Mouse (Mus musculus): ENCODE data around the gene Tango2. TPM values are rescaled to one million over a fixed set of nuclear protein-coding genes. Genes with fewer than 3 reads are reported as not detected.
"Not testable (repeated sequence)": the region's sequence is repeated elsewhere in the genome, so short reads cannot be mapped to it uniquely, and the experiment has no call there.

Tango2 gene
- polyA plus RNA-seq, 1 experiment: 43.0 TPM

DNA sequence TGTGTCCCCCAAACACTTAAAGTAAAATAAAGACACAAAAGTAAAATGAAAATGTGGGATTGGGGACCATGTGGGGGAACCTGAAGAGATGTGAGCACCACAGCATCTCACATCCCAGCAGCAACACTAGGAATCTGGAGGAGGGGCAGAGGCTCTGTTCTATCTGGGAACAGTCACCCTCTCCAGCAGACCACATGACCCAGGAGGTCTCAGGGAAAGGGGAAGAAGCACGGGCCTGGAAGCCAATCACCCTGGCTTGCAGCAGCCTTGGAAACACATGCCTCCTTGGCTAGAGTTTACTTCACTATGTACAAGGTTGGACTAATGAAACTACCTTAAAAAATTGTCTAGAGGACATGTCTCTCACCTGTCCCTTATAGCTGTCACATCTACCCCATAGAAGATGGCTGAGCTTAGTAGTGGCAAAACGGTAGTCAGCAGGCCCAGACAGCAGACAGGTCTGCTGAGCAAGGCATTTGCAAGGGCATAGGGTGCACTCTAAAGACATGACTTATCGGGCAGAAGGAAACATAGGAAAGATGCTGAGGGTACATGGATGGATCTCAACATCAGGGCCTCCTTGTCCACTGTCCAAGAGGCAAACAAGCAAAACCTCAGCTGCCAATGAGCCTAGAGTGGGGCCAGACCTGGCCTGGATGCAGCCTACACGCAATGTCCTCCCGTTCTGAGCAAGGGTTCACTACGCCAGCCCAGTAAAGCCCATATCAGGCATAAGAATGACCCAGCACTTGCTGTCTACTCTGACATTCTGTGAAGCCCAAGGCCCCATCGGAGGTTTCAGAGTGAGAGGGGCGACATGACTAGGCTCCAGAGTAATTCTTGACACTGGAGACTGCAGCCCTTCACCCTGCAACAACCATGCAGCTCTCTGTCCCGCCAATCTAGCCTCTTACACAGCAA lies 5.0 kb downstream of the Tango2 start:
- DNase-seq (ENCODE audit: low spot score): no peak

DNA sequence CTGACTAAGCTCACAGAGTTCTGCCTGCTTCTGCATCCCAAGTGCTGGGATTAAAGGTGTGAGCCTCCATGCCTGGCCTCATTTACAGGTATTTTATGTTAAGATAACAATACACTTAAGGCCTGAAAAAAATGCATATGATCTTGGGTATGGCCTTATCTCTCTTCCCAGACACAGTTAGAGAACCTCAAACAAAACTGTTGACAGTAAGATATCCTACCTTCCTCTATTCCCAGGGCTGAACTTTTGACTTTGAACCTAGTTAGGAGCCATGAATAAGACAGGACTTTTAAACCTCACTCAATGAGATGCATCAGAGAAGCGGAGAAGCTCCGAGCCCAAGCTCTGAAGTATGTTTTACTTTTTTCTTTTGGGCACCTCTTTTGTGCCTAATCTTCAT lies 5.8 kb downstream of the Tango2 start:
- no peak for DNase-seq (ENCODE audit: low spot score)

DNA sequence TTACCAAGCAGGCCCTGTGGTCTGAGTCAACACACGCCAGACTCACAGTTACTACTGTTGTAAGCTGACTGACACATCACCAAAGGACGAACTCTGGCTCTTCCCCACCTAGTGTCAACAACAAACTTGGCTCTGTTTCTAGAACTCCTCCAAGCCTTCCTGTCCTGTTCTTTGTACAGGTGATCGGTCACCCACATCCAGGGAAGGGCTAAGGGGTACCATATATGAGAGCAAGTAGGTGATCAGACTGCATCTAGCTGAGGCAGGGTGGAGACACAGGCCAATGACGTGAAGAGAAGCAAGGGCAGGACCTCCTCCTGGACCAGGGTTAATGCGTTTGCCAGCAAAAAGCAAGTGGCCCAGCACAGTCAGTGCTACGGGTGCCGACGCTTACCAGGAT lies 6.3 kb downstream of the Tango2 start:
- no peak for DNase-seq (ENCODE audit: low spot score)

DNA sequence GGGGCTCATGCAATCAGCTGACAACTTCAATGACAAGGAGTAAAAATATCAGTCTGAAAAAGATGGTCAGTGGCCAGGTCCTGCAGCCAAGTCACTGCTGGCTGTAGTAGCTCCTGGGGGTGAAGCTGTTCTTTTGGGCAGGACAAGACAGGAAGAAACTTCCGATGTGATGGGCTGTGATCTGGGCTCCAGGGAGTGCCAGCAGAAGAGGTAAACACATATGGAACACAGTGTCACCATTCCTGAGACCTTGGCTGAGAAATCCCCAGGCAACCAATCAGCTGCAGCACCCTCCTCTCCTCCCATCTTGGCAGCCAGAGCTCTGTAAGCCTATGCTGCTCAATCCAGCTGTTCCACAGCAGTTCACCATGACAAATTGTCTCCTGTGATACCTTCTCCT lies 8.0 kb downstream of the Tango2 start:
- DNase-seq (ENCODE audit: low spot score): no peak

DNA sequence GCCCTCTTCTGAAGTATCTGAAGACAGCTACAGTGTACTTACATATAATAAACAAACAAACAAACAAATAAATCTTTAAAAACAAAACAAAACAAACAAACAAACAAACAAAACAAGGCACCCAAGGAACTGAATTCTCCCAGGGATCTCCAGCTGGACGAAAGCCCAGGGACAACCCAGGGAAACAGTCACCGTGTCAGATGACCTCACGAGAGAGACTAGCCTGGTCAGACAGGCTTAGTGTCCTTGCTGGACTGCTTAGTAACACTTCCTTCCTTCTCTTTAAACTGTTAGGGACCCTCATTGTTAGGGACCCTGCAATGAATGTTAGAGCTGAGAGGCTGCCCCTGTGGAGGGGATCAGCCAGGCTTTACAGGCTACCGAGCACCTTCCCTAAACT lies 10.6 kb downstream of the Tango2 start:
- DNase-seq (ENCODE audit: low spot score): no peak

DNA sequence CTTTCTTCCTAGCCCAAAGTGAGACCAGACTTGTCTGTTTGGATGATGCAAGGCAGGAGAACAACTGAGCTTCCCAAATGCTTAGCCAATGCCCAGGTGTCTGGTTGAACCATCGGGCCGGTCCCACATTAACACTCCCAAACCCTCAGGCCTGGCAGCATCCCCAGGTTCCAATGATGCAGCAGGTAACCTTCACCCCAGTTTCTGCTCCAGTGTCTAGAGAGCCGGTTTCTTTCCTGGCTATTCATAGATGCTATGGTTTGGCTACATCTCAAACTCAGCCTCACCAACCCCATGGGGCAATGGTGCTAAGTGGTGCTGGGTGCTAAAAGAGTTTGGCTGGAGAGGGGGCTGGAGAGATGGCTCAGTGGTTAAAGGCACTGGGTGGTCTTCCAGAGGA lies 11.9 kb downstream of the Tango2 start:
- no peak for DNase-seq (ENCODE audit: low spot score)

DNA sequence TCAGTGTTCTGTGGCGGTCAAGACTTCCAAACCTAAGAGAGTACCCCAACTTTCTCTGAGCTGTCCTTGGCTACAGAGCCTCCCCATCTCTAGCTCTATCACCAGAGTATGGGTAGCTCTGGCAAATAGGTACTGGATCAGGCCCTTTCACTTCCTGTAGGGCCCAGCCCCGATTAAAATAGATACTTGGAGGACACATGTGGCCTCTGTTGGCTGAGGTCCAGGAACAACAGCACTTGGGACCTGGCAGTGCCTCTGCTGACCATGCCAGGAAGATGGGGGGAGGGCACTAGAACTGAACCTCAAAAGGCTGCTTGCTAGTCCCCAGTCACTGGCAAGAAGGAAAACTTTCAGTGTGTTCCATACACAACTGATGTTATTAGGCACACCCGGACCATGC lies 13.9 kb downstream of the Tango2 start:
- no peak for DNase-seq (ENCODE audit: low spot score)

DNA sequence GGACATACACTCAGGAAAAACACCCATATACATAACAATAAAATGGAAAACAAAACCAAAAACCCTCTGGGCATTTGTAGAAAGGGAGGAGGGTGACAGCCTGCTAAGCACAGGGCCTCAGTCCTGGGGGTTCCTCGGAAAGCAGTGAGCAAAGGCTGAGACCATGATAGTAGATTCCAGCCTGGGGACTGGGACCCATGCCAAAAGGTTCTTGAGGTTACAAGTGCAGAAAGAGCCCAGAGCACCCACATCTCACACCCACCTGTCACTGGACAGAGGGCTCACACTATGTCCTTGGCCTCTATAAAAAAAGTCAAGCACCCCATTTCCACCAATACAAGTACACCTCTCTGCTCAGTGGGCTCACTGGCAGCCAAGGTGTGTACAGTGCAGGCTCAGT lies 19.4 kb downstream of the Tango2 start:
- no peak for DNase-seq (ENCODE audit: low spot score)

DNA sequence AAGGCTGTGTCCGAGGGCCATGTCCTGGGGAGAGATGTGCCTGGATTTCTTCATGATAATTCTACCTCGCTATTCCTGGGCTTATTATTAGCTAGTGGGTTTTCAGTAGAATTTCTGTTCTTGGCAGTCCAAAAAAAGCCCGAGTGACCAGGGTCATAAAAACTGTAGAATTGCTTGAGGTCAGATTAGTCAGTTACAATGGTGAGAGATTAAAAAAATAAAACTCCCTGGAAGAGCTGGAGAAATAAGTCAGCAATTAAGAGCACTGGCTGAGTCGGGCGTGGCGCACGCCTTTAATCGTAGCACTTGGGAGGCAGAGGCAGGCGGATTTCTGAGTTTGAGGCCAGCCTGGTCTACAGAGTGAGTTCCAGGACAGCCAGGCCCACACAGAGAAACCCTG lies 20.0 kb downstream of the Tango2 start:
- DNase-seq (ENCODE audit: low spot score): no peak

DNA sequence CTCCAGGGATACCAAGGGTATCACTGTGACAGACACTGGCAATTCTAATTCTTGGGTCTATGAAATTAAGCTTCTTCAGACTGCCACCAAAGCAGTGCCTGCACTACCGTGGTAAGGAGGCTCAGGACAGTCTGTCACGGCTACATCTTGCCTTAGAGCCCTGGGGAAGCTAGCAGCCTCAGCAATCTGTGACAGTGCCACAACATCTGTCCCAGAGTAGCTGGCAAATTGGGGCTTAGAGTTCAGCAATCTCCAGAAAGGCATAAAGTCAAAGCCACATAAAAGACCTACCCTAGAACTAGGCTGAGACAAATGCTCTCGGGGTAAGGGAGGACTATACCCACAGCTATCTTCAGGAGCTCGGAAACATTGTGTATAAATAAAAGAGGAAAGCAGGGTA lies 22.2 kb downstream of the Tango2 start:
- DNase-seq (ENCODE audit: low spot score): no peak

DNA sequence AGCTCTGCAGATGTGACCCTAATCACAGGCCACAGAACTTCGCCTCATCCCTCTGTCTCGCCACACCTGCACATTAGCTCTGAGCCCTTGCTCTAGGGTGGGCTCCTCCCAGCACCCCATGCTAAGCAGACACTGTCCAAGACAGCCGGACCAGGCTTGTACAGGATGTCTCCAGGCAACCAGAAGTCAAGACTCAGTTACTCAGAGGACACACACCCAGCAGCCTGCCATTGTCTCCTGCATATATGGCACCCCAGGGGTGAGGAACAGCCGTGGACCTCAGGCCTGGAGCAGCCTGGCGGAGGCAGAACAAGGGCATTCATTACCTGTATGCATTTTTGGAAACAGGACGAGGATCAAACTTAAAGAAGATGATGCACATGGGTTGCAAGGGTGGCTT lies 23.9 kb downstream of the Tango2 start:
- no peak for DNase-seq (ENCODE audit: low spot score)

DNA sequence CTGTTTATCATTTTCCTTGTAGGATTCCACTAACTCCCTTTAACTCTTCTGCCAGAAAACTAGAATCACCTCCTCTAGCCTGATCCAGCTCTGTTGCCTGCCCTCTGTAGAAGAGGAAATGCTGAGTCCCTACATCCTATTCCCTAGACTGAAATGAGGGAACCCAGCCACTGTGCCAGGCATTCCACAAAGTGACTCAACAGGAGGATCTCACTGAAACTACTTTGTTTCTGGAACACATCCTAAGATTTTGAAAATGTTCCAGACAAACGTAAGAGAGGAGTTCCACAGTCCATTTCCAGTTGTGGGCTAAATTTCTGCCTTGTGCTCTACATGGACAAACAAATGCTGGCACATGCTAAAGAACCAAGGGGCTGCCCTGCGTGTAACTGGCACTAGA lies 24.4 kb downstream of the Tango2 start:
- no peak for DNase-seq (ENCODE audit: low spot score)

DNA sequence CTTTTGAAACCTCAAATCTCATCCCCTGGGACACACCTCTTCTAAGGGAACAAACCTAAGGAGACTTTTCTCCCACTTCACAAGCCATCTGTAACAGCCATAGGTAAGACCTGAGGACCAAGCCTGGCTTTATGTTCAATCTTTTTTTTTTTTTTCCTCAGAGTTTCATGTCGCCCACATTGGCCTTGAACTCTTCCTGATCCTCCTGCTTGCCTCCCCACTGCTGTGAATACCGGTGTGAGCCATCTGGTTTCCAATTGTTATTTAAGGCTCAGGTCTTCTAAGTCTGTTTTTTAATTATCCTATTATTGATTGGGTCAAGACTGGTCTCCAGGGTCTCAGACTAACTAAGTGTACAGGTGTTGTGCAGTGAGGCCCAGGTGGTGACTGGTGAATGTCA lies 26.5 kb downstream of the Tango2 start:
- DNase-seq (ENCODE audit: low spot score): no peak

DNA sequence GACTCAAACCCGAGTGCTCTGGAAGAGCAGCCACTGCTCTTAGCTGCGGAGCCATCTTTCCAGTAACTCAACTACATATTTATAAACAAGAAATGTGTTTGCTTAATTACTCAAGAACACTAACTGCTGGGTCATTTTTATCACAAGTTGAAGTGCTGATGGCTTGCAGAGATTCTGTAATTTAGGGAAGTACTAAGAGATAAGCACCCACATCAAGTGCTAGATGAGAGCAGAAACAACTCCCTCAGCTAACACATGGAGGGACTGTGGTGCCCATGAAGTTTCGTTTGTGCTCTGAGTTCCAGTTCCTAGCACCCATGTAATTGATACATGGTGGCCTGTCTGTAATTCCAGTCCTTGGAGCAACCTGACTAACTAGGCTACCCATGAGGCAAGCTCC lies 28.9 kb downstream of the Tango2 start:
- DNase-seq (ENCODE audit: low spot score): no peak

DNA sequence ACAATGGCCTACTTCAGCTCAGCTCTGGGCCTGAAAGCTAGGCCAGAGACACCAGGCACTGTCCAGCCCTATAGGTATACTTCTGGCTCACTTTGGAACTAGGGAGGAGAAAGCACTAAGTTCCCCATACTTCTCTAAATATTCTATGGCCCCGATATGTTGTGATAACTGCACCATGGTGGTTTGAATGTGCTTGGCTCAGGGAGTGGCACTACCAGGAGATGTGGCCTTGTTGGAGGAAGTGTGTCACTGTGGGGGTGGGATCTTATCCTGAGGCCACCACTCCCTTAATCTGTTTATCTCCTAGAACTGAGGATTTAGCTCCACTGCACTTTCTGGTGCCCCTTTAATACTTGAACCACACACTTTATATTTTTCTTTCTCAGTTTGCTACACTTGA lies 39.7 kb downstream of the Tango2 start:
- no peak for DNase-seq (ENCODE audit: low spot score)

DNA sequence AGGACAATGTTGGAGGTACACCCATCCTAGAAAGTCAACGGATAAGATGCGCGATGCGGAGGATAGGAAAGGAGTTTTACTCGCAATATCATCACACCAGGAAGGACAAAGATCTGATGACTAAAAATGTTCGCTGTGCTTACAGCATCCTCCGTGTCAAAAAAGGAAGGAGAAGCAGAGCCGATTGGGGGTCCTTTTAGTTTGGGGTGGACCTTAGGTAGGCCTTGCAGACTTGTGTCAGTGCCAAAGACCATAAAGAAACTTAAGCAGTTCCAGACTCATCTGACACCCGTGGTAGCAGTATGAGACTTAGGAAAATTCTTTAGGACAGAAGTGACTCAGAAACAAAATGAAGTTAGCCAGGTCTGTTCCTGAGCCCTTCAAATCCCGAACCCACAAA lies 58.3 kb downstream of the Tango2 start:
- DNase-seq (ENCODE audit: low spot score): not testable (repeated sequence)

DNA sequence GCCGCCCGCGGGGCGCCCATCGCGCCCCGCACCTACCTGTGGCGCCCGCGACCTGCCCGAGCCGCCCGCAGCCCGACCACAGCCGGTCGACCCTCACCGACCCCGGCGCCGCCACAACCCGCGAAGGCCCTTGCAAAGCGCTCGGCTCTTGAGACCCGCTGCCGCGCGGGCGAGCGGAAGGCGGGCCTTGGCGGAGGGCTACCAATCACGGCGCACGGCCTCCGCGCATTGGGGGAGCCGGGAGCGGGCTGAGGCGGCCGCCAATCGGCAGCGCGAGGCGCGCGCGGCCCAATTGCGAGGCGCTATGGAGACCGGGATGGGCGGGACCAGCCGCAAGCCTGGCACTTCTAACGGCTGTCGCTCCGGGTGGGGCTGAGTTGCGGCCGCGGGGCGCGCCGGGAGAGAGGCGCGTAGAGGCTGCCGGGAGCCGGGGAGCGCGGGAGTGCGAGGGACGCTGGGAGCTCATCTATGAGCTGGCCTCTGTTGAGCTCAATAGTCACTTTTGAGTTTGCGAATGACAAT lies 58.8 kb downstream of the Tango2 start, which contains the start of gene Dgcr8:
Gene Dgcr8, minus strand, starts transcription at position 180 of the 522 bp plus-strand sequence.
- DNase-seq (ENCODE audit: low spot score): peak; percentile 98

DNA sequence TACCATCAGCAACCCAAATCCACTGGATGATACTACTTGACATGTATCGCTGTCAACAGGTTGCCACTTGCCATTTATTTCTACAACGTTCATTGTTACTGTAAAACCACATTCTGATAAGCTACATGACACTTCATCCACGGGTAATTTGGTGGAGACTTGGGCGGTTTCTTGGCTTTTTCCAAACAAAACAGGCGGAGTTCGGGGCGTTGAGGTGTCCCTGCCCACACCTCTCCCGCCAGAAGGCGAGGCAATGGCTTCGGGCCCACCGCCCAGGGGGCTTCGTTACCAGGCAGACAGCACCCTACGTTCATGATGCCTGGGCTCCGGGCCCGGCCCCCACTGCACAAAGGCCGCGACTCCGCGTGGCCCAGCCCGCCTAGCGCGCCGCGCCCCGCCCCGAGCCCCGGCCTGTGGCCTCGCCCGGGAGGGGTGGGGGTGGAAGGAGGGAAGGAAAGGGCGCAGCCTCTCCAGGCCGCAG lies 59.3 kb downstream of the Tango2 start:
- DNase-seq (ENCODE audit: low spot score): no peak

DNA sequence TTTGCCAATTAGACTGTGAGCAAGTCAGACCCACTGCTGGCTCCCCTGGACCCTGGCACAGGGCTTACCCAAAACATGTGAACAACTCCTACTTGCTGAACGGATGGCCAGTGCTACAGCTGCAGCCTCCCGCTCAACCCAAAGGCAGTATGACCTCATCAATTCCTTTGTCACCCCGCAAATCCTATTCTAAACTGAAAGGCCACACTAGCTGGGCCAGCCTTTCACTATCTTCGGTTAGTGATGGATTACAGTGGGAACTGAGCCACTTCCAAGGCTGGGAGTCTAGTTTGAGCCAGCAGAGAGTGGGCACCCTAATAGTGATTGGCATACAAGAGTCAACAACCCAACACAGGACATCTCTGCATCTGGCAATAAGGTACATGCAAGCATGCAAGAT lies 59.7 kb downstream of the Tango2 start:
- DNase-seq (ENCODE audit: low spot score): no peak

DNA sequence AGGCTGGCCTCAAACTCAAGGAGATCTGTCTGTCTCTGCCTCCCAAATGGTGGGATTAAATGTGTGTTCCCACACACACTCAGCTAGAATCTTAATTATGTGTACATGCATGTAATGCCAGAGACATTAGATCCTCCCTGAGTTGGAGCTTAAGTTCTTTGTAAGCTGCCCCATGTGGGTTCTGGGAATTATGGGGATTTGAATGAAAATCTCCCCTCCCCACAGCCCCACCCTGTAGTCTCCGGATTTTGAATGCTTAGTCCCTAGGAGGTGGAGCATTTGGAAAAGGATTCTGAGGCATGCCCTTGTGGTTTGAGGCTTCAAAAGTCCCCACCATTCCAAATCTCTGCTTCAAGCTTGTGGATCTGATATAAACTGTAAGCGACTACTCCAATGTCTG lies 72.7 kb downstream of the Tango2 start:
- no peak for DNase-seq (ENCODE audit: low spot score)

DNA sequence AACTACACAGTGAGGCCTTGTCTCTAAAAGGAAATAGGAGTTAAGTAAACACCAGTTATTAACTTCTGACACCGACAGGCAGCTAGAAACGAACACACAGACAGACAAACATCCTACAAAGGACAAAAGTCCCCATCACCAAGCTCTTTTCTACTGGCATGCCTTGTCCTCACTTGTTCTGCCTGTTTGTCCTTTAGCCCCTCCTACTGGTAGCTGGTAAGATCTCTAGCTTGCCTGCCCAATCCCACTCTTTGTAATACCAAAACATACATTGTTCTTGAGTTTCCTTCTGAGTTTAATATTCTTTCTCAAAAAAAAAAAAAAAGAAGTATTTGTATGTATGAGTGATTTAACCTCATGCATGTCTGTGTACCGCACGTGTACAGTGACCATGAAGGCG lies 79.7 kb downstream of the Tango2 start:
- no peak for DNase-seq (ENCODE audit: low spot score)

DNA sequence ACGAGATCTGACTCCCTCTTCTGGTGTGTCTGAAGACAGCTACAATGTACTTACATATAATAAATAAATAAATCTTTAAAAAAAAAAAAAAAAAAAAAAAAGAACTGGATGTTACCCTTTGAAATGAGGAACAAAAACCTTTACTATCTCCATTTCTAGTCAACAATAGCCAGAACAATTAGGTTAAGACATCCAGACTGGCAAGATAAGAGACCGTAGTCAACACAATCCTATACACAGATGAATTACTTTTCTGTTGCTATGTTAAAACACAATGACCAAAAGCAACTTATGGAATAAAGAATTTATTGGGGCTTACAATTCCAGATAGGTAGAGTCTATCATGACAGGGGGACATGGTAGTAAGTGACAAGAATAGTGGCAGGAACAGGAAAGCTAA lies 82.9 kb downstream of the Tango2 start:
- no peak for DNase-seq (ENCODE audit: low spot score)

DNA sequence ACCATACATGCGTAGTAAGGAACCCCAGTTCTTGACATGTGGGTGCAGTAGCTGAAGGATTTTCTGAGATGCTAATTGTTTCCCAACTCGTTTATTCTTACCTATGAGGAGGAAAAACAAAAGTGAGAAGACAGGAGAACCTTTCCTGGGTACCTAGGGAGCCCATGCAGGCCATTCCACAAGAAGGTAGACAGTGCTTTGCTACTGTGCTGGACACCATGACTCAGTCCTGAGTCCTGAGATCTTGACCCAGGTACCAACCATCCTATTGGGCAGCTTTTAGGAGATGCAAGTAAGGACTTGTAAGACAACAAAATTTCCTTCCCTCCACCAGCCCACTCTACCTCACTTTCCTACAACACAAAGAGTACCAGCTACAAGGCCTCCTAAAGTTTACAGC lies 89.7 kb downstream of the Tango2 start, which contains the start of gene Gm49776:
Gene Gm49776, minus strand, starts transcription at position 101 of the 400 bp plus-strand sequence.
- no peak for DNase-seq (ENCODE audit: low spot score)

All from urinary bladder, adult 2 months (tissue).